Mouse (Mus musculus): Measurements from ENCODE around the gene Nme8. TPM values are rescaled to one million over a fixed set of nuclear protein-coding genes. Genes with fewer than 3 reads are reported as not detected.

The Nme8 gene
- polyA plus RNA-seq, 1 experiment, result not detected

DNA sequence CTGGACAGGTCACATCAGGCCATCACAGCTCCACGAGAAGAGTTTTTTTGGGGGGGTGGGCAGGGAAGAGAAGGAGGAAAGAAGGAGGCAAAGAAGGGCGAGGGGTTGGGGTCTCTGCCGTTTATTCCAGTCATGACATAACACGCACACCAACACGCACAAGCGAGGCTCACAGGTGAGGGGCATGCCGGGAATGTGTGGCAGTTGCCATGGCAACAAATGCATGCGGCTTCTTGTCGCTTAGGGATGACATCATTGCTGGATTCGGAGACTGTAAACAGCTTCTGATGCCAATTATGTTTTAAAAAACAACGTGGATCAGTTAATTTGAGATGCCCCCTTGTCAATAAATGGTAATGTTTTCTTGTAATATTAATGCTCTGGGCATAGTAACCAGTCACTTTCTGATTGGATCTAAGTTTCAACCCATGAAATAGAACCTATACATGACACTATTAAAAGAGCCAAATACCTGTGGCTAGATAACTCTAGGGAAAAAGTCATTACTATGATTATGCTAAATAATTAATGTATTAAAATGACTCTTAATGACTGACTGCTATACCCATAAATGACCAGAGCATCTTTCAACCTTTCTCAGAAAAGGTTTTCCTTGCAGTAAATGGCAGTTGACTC is 4.0 kb upstream of the Nme8 start:
- Histone ChIP-seq H3K27me3 (ENCODE audit: control insufficient read depth, insufficient read depth, low read length) (no peaks in the 10 kb centered on the region), H3K27ac (ENCODE audit: insufficient read depth, low read length) (no peak overlapping the region)
- no peak for TF ChIP-seq CTCF (IDR thresholded peaks at IDR 0.05; ENCODE audit: borderline replicate concordance, insufficient read depth, low read depth, low read length)
- TF ChIP-seq POLR2A (IDR thresholded peaks at IDR 0.05; ENCODE audit: borderline replicate concordance, insufficient read depth, low read length), result no peak

GRCm38 (mm10) chr13:19700733-19701442 is 3.3 kb upstream of the Nme8 start:
- Histone ChIP-seq H3K4me1 (ENCODE audit: control insufficient read depth, insufficient read depth, low read length) (peaks cover 2% of the 10 kb centered on the region; the same call in 1 of the 2 replicates), H3K27me3 (ENCODE audit: control insufficient read depth, insufficient read depth, low read length) (no peaks in the 10 kb centered on the region), H3K4me3 (replicated peaks; ENCODE audit: insufficient read depth, low read depth, low read length) (no peak overlapping the region), H3K27ac (ENCODE audit: insufficient read depth, low read length) (no peak overlapping the region)
- DNase-seq, result no peak
- WGBS, result 79% methylated on average over 4 of the region's 4 CpGs
- TF ChIP-seq POLR2A (IDR thresholded peaks at IDR 0.05; ENCODE audit: borderline replicate concordance, insufficient read depth, low read length) (no peak), CTCF (IDR thresholded peaks at IDR 0.05; ENCODE audit: borderline replicate concordance, insufficient read depth, low read depth, low read length) (no peak)

More for the DNA sequence above, 4.0 kb upstream of the Nme8 start:
- Histone ChIP-seq H3K4me3 (replicated peaks; ENCODE audit: insufficient read depth, low read depth, low read length) (peak overlapping the region; percentile 34), H3K4me1 (ENCODE audit: control insufficient read depth, insufficient read depth, low read length) (peaks cover 2% of the 10 kb centered on the region; the same call in 1 of the 2 replicates)
- WGBS, result 32% methylated on average over 11 of the region's 11 CpGs
- DNase-seq, result peak; percentile 30 to 58

DNA sequence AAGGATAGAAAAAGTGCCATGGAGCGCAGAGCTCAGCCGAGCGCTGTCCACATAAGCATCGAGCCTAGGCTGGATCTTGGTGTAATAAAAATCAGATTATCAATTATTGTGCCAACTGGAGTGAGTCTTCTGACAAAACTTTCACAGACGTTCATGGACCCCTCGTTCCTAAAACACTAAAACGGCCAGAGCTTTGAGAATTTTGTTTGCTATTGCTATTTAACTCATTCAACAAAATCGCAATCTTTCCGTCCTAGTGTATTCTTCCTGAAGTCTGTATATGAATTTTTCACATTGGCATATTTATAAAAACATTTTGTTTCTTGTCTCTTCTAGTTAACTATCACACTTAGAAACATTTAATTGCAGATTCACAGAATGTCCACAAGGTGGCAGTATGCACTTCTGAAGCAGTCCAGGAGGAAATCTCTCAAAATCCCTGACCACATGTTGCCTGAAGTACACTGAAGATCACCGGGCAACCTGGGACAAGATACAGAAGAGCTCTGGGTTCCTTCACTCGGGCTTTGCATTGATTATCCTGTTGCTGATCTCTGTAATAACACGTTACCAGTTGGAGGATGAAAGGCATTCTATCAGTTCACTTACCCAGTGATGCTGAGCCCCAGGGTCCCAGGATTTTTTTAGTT is 1.1 kb upstream of the Nme8 start:
- peak; percentile 13 to 29 for DNase-seq
- no peak overlapping the region for H3K27ac ChIP-seq (ENCODE audit: insufficient read depth, low read length)
- peaks cover 2% of the 10 kb centered on the region; the same call in 1 of the 2 replicates for H3K4me1 ChIP-seq (ENCODE audit: control insufficient read depth, insufficient read depth, low read length)
- WGBS, result 24% methylated on average over 12 of the region's 12 CpGs
- H3K4me3 ChIP-seq (replicated peaks; ENCODE audit: insufficient read depth, low read depth, low read length), result no peak overlapping the region
- H3K27me3 ChIP-seq (ENCODE audit: control insufficient read depth, insufficient read depth, low read length), result no peaks in the 10 kb centered on the region
- TF ChIP-seq CTCF (IDR thresholded peaks at IDR 0.05; ENCODE audit: borderline replicate concordance, insufficient read depth, low read depth, low read length) (peak; percentile 58), POLR2A (IDR thresholded peaks at IDR 0.05; ENCODE audit: borderline replicate concordance, insufficient read depth, low read length) (no peak)

DNA sequence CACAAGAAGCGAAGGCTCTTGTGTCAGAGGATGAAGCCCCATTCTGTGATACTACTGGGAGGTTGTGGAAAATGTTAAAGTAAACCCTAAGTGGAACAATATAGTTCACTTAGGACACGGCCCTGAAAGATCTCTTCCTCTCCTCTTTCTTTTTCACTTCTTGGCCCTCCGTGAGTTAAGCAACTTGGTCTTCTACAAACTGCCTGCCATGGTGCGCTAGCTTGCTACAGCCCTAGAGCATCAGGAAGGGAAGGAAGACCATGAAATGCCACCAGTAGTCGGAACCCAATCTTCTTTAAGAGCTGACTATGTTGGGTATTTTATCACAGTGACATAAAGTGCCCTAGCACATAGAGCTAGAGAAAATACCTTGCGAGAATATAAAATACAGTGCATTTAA is 7.2 kb downstream of the Nme8 start:
- TF ChIP-seq CTCF (IDR thresholded peaks at IDR 0.05; ENCODE audit: borderline replicate concordance, insufficient read depth, low read depth, low read length) (no peak), POLR2A (IDR thresholded peaks at IDR 0.05; ENCODE audit: borderline replicate concordance, insufficient read depth, low read length) (no peak)
- no peaks in the 10 kb centered on the region for H3K27me3 ChIP-seq (ENCODE audit: control insufficient read depth, insufficient read depth, low read length)
- 85% methylated on average over 6 of the region's 6 CpGs for WGBS
- H3K4me3 ChIP-seq (replicated peaks; ENCODE audit: insufficient read depth, low read depth, low read length), result no peak overlapping the region
- no peak for DNase-seq
- H3K4me1 ChIP-seq (ENCODE audit: control insufficient read depth, insufficient read depth, low read length), result no peaks in the 10 kb centered on the region
- H3K27ac ChIP-seq (ENCODE audit: insufficient read depth, low read length), result no peak overlapping the region

- 49% methylated on average over 3 of the region's 3 CpGs for WGBS
- no peak overlapping the region for H3K27ac ChIP-seq (ENCODE audit: insufficient read depth, low read length)
Measured at GRCm38 (mm10) chr13:19689971-19690370, 7.6 kb downstream of the Nme8 start.

GRCm38 (mm10) chr13:19684007-19684406 is 13.6 kb downstream of the Nme8 start:
- 0 out of 2 replicates have a peak, but pooled peaks cover 3% of the 10 kb centered on the region for H3K4me1 ChIP-seq (ENCODE audit: control insufficient read depth, insufficient read depth, low read length)
- TF ChIP-seq POLR2A (IDR thresholded peaks at IDR 0.05; ENCODE audit: borderline replicate concordance, insufficient read depth, low read length), result no peak
- TF ChIP-seq CTCF (IDR thresholded peaks at IDR 0.05; ENCODE audit: borderline replicate concordance, insufficient read depth, low read depth, low read length), result peak; percentile 54
- H3K4me3 ChIP-seq (replicated peaks; ENCODE audit: insufficient read depth, low read depth, low read length), result no peak overlapping the region
- no peak overlapping the region for H3K27ac ChIP-seq (ENCODE audit: insufficient read depth, low read length)
- WGBS, result 57% methylated on average over 2 of the region's 2 CpGs
- DNase-seq, result peak; percentile 21 to 35
- H3K27me3 ChIP-seq (ENCODE audit: control insufficient read depth, insufficient read depth, low read length), result no peaks in the 10 kb centered on the region

More at GRCm38 (mm10) chr13:19689971-19690370, 7.6 kb downstream of the Nme8 start:
- DNase-seq, result no peak
- Histone ChIP-seq H3K4me1 (ENCODE audit: control insufficient read depth, insufficient read depth, low read length) (no peaks in the 10 kb centered on the region), H3K27me3 (ENCODE audit: control insufficient read depth, insufficient read depth, low read length) (no peaks in the 10 kb centered on the region), H3K4me3 (replicated peaks; ENCODE audit: insufficient read depth, low read depth, low read length) (no peak overlapping the region)
- no peak for TF ChIP-seq CTCF (IDR thresholded peaks at IDR 0.05; ENCODE audit: borderline replicate concordance, insufficient read depth, low read depth, low read length)
- TF ChIP-seq POLR2A (IDR thresholded peaks at IDR 0.05; ENCODE audit: borderline replicate concordance, insufficient read depth, low read length), result no peak

DNA sequence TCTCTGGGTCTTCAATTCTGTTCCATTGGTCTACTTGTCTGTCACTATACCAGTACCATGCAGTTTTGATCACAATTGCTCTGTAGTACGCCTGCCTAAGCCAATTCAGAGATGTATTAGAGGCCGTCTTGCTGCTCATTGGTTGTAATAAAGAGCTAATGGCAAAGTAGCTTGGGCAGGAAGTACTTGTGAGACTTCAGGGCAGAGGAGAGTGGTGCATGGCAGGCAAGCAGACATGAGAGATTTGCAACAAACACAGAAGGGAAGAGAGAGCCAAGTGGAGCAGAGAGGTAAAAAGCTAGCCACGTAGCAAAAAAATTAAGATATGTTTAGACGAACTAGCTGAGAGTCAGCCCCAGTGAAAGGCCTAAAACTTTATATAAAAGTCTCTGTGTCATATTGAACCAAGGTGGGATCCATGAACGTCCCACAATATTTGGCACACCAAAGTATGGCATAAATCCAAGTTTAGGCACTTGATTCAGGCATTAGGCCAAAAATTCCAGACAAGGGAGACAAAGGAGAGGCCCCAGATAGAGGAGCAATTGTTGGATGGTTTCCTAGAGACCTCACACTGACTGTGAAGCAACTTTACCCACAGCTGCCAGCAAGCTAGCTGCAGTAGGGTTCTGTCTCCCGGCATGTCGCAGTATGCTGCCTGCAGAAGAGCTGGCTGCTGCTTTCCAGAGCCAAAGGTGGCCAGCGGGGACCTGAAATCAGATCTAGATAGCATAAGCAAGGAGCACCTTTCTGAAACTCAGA is 14.5 kb downstream of the Nme8 start:
- WGBS, result 35% methylated on average over 8 of the region's 8 CpGs
- peak; percentile 8 to 17 for DNase-seq
- TF ChIP-seq CTCF (IDR thresholded peaks at IDR 0.05; ENCODE audit: borderline replicate concordance, insufficient read depth, low read depth, low read length) (no peak), POLR2A (IDR thresholded peaks at IDR 0.05; ENCODE audit: borderline replicate concordance, insufficient read depth, low read length) (no peak)
- Histone ChIP-seq H3K4me1 (ENCODE audit: control insufficient read depth, insufficient read depth, low read length) (0 out of 2 replicates have a peak, but pooled peaks cover 3% of the 10 kb centered on the region), H3K27me3 (ENCODE audit: control insufficient read depth, insufficient read depth, low read length) (no peaks in the 10 kb centered on the region), H3K4me3 (replicated peaks; ENCODE audit: insufficient read depth, low read depth, low read length) (no peak overlapping the region), H3K27ac (ENCODE audit: insufficient read depth, low read length) (no peak overlapping the region)

Measured in cerebellum, adult 2 months (tissue).